Mouse (Mus musculus) frontal cortex, postnatal 25 days (tissue): ENCODE data around the gene Gm17581.
"Not testable (repeated sequence)": the region's sequence is repeated elsewhere in the genome, so short reads cannot be mapped to it uniquely, and the experiment has no call there.

ENCODE experiments used
- DNase-seq, 2 experiments: peaks; one replicate each; pipeline ENCODE4 v3.0.0; 2022; ENCODE audit warnings: low spot score in 2 of 2

Gene Gm17581

DNA sequence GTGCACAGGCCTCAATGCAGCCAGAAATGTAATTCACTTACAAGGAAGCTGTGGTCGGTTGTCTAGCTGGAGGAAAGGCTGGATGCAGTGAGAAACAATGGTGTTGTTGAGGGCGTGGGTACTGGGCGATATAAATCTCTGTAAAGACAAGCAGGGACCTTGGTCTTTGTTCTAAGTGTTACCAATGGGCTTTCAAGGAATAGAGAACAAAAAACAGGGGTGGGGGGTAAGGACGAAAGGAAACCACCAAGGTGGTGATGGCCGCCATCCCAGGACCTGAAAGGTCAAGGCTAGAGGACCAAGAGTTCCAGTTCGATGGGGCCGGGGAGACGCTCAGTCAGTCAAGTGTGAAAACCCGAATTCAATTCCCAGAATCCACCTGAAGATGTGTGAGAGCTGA lies 2.1 kb upstream of the Gm17581 start:
- DNase-seq: no peak

DNA sequence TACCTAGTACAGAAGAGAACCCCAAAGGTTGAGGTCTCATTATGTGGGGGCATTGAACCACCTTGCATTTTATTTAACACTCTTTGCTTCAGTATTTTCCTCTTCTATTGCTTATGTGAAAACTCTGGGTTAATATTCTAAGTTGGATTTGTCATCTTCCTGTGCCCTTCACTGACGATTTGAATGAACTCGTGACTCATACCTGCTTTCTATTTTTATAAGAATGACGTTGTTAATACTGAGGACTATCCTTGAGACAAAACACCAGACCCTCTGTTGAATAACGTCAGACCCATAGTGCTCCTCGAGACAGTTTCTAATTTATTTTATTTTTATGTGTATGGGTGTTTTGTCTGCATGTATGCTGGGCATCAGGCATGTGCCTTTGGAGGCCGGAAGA lies 1.3 kb upstream of the Gm17581 start:
- no peak for DNase-seq

DNA sequence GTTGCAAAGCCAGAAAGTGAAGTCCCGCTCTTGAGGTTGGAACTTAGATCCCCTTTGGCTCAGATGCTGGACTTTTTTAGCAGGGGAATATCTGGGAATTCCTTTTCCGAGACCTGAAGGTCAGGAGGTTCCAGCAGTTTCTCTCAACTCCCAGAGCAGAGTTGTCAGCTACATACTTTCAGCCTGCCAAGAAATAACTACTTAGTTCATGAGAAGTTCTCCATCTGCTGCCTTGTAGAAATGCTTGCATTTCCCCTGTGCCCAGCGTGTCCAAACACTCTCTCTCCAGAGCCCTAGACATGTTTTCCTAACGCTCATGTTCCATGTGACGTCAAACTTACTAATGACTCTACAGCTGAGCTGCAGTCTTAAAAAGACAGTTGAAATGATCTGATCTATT lies 586 bp downstream of the Gm17581 start:
- no peak for DNase-seq

DNA sequence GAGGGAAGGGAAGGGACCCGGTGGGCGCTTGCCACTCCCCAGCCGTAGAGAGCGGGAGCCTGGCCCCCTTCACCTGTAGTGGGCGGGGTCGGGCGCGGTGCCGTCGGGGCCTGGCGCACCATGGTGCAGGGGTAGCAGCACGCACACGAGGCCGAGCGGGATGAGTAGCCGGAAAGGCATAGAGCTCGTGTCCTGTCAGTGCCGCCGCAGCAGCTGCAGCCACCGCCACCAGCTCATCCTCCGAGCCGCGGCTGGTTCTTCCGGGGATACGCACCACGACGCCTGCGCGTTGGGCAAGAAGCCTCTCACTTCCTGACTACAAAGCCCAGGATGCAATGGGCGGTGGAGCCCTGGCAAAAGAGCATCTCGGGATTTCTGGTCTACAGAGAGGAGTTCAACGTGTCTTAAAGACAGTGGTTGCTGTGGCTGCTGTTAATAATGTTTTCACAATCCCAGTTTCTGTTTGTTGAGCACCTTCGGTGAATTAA lies 6.5 kb downstream of the Gm17581 start, which contains the start of gene Edem2:
Gene Edem2 (minus strand): TSS at position 318 of the 488 bp plus-strand sequence.
- peak; percentile 81 to 88 for DNase-seq

DNA sequence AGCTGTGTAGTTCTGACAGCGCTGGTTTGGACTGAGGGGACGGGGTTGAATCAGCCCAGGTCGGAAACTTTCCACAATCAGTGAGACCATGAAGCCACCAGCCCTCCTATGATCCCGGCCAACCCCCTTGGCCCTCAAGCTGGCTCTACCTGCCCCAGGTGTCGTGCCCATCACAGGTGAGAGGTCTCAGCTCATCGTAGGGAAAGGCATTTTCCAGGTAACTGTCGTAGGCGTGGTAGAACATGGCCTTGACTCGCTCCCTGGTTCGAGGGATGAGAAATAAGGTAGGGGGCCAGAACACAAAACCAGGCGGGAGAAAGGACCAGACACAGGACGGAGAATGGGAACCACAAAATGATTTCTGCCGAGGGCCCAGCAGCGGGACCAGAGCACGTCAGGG lies 6.9 kb downstream of the Gm17581 start:
- no peak for DNase-seq

DNA sequence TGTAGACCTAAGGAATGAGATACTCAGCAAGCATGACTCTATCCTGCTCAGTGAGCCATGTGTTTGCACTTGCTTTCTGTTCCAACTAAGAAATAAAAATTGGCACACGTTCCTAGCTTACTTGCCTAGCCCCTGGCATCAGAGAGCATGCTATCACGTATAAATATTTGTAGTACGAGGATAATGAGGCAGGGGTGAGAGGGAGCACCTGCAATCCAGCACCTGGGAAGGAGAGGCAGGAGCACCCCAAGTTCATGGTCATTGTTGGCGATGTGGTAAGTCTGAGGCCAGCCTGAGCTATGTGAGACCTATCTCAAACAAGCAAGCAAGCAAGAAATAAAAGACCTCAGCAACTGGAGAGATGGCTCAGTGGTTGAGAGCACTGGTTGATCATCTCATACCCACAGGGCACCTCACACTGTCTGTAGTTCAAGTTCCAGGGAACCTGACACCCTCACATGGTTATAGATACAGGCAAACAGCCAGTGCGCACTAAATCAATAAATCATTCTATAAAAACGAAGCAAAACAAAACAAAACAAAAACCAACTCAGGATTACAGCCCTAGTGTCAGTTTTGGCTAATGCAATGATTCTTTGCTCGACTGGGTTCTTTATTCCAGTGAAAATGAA lies 7.8 kb downstream of the Gm17581 start:
- DNase-seq: no peak

DNA sequence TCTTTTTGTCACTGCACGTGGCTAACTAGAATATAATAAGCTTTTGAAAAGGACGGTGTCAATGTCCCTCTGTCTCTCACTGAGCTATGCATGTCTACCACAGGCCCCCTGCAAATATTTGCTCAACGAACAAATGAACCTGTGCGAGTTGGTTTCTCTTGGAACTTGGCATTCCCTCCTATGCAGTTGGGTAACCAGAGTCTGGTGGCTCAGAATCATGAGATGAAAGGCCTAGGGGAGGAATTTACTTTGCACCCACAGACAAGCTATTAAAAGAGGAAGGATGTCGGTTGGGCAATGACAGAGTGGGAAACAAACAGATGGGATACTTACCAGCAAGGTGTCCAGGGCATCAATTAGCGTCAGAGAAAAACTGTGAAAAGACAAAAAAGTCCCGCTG lies 9.4 kb downstream of the Gm17581 start:
- DNase-seq: no peak

DNA sequence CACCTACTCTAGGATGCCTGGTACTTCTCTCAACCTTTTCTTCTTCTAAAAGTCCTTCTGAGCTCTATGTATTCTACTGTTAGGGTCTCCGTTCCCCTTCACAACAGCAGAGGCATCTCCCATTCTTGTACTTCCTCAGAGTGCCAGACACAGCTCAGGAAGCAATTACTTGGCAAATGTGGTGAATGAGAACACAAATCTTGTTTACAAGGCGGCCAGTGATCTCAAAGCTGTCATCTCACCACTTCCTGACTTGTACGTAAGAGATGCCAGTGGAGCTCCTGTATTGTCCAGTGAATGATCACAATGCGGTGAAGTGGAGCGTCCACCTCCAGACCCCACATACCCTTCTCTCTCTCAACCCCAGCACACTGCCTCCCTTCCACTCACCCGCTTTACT lies 11.1 kb downstream of the Gm17581 start:
- no peak for DNase-seq

DNA sequence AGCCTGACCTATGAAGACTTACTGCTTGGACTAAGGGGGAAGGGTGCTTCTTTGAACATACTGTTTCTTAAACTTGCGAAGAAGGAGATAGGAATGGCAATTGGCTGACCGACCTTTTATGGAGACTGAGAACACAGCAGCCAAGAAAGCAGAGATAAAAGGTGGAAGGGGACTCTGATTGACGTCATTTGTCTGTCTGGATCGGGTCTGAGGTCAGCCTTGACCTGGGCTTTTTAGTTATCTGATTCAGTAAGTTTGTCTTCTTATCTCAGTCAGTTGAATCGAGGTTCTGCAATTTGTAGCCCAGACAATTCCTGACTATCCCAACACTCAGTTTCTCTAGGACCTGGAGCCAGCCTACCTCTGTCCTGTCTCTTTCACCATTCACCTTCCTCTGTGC lies 11.6 kb downstream of the Gm17581 start:
- no peak for DNase-seq

DNA sequence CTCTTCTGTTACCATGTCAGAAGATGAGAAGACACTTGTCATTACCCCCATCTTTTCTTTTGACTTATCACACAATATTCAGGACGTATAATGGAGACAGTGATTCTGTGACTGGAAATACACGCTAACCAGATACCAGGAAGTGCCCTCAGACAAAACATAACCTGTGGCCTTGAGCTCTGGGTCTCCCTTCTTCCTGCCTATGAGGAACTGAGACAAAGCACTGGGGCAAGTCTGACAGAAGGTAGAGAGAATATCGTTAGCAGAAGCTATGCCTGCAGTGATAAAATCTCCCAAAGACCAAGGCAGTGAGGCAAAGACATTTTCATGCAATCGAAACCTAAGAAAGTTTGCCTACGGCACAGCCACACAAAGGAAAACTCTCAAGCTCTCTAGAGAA lies 15.1 kb downstream of the Gm17581 start:
- DNase-seq: no peak

DNA sequence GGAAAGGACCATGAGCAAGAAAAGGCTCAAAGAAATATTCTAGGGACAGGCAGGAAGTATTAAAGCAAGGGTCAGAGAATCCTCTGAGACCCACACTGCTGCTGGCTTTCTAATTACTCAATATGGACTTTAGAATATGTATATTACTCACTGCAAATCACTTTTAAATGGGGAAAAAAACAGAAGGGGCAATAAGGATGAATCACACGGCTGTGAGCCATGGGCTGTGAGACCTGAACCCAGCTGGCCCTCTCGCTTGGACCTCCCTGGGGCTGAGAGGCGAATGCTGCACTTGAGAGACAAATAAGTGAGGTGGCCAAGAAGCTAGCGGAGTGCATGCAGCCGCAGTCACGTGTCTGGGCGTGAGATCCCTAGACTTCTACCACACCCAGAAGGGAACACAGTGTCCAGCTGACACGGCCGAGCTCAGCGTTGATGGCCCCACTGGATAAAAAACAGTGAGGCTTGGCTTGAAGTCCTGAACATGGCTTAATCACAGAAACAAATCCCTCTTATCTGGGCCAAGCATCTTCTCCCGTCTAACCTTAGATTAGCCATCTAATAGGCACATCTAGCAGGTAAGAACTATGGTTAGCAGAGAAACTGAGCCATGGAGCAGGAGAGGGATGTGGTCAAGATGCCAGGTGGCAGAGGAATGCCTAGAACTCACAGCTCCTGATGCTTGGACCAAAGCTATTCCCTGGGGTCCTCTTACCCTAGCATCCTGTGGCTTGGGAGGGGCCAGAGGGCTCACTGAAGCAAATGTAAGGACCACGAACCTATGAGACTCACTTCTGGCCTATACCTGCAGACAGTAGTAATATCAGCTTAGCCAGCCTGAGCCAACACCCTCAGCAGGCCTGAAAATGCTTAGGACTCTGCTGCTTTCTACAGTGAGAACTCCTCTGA lies 18.3 kb downstream of the Gm17581 start:
- no peak for DNase-seq

DNA sequence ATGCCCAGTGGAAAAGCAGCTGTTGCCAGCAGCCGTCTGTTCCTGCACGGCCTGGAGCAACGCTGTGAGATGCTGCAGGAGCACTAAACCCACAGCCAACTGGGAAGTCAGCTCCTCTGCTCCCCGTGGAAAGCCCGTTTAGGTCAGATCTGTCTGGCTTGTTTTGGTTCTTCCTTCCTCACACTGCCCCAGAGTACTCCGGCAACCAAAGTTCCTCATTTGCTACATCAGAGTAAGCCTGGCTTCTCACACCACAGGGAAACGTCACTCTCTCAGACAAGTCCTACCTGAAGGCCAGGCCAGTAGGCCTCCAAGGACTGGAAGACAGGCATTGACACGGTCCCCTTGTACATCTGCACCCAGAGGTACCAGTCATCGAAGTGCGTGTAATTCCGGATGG lies 25.1 kb downstream of the Gm17581 start:
- no peak for DNase-seq

DNA sequence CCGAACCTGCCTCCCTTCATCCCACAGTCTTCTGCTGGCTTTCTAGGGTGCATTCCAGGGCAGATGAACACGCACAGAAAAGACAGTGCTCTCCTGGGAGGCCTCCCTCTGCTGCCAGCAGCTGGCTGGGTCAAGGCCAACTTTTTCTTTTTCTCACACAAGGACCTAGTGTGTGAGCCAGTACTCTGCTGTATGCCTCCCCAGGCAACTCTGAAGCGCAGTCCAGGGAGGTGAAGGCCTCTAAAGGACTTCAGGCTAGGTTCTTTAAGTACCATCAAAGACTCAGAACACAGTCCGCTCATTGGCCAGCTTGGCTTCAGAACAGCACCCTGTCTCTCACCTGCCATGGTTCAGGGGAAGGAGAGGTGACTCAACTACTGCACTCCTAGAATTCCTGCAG lies 28.4 kb downstream of the Gm17581 start:
- no peak for DNase-seq

DNA sequence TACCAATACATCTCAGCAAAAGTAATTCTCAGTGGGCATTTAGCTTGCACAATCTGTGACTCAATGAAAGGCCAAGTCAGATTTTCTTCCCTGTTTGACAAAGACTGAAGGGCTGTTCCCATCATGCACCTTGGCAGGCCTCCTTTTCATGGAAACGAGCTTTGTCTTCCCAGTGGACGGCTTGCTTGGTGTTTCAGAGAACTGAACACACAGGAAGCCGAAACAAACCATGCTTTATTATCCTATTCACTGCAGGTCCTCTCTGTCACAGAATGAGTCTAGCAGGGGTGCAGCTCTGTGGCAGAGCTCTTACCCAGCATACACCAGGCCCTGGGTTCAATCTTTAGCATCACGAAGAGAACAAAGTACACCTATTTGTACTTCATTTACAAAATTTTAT lies 32.0 kb downstream of the Gm17581 start:
- no peak for DNase-seq

DNA sequence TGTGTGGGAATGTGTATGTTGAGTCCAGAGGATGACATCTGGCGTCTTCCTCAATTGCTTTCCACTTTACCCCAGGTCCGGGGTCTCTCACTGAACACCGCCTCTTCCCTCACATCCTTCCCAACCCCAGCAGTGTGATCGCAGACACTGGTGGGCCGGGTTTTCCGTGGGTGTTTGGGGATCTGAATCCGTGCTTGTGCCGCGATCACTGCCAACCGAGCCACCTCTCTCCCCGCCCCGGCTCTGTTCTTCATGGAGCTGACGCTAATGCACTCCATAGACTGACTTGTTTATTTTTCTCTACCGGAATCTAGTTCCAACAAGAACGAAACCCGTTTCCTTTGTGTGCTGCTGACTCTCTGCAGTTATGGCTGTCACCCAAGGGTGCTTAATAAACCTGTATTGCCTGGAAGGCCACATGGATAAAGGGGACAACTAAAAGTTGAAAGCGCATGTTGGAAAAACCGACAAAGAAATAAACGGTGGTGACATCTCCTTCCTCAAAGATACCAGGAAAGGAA lies 34.2 kb downstream of the Gm17581 start:
- DNase-seq: no peak

DNA sequence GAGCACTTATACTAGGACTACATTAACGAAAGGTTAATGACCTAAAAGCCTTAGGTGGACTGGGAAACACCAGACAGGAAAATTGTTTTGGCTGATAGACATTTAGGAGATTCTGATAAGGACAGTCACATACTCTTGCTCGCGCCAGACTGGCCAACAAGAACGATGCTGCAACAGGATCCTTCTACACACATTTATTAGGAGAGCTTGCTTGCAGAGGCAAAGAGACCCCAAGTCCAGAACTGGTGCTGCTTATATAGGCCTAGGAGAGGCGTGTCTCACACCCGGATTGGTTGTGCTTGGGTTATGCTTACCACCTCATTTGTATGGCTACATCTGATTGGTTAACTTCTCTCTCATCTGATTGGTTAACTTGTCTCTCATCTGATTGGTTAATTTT lies 37.2 kb downstream of the Gm17581 start:
- DNase-seq: not testable (repeated sequence)

DNA sequence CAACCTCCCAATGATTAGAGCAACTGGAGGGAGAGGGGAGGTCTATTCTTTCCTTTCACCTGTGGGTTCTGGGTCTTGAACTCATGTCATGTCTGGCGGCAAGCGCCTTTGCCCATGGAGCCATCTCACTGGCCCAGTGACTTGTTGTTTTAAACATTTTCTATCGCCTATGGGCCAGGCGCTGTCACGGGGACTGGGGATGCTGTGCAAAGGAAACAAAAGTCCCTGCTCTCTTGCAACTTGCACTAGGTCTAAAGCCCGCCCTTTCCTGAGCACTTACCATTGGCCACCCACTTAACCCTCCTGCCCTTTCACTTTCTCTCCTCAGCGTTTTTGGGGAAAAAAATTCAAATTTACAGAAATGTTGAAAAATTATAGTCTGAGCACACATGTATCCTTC lies 38.8 kb downstream of the Gm17581 start:
- DNase-seq: no peak

DNA sequence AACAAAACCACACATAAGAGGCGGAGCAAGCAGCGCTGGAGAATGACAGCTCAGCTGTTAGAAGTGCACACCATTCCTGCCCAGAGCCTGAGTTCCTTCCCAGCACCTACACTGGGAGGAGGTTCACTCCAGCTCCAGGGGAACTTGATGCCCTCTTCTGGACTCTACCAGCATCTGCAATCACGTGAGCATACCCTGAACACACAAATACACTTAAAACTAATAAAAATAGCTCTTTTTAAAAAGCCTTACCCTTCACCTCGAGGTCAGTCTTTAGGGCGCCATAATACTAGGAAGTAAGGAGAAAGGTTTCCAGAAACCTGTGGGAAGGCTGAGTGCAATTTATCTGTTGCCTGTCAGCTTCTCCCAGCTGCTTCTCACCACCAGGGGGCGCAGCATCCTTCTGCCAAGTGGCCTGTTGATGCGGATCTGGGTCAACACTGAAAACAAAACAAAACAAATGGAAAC lies 39.5 kb downstream of the Gm17581 start:
- DNase-seq: peak; percentile 70 to 74

DNA sequence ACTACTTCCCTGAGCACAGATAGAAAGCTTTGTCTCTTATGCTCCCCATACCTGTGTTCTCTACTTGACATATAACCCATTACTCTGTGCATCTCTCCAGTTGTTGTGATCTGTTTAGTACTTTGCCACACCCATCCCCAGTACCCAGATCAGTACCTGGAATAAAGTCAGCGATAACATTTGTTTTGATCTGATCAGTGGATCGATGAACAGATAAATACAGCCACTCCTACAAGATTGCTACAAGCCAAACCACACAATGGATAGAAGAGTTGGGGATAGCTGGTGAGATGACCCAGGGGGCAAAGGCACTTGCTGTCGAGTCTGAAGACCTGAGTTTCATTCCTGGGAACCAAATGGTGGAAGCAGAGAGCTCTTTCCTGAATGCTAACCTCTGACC lies 40.4 kb downstream of the Gm17581 start:
- DNase-seq: no peak

DNA sequence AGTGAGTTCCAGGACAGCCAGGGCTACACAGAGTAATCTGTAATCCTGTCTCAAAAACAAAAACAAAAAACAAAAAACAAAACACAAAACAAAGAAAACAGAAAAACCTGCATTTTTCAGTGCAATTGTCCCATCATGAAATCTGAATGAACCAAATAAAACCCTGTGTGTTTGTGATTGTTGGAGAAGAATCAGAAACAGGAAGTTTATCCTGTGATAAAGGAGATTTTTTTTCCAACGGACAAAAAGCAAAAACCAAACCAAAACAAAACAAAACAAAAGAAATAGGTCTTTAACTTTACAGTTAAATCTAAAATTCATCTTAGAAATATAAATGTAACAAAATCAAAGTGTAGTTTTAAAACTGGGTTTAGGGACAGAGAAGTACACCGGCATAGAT lies 41.1 kb downstream of the Gm17581 start:
- no peak for DNase-seq

DNA sequence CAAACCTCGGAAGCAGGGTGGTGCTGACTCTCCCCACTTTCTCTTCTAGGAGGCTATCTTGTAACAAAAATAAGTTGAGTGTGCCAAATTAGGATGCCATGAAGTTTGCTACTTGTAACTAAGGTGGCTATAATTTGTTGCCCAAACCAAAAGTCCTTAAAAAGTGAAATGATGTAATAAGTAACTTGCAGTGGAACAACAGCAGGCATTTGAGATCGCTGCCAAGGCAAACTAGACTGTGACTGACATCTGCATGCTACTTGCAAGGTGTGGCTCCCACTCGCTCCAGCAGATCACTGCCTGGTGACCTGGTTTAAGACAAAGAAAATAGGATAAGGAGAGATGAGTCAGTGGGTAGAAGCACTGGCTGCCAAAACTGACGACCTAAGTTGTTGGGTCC lies 42.5 kb downstream of the Gm17581 start:
- no peak for DNase-seq

DNA sequence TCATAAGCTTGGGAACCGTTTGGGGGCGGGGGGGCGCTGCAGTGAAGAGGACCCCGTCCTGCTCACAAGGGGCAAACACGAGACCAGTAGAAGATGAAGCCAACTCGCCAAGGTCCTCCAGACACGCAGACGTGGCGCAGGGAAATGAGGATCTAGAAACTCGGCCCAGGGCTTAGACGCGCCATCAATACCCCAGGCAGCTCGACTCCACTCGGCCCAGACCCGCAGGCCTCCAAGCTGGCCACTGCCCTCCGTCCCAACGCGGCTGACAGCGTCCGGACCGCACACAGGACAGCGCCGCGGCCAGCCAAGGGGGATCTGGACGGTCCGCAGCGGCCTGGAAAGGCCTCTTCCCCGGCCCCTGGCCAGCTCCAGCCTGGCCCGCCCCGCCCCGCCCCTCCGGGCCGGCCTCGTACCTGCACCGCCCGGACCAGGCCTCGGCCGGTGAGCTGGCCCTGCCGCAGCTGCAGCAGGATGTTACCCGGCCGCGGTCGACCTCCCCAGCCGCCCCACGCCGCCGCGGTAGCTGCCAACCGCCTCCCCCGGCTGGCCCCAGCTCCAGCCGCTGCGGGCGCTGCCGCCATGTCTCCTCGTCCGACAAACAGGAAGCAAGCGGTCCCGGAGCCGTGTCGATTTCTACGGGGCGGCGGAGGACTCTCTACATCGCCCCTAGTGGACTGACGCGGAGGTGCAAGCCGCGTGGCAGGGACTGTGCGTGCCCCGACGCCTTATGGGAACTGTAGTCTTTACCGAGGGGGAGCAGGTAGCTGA lies 43.8 kb downstream of the Gm17581 start, which contains the start of gene Trpc4ap:
Gene Trpc4ap (minus strand): TSS at position 662 of the 771 bp plus-strand sequence.
- peak; percentile 97 to 98 for DNase-seq
